Mouse (Mus musculus): ENCODE measurements around the gene Zfp148. TPM values are rescaled to one million over a fixed set of nuclear protein-coding genes. Genes with fewer than 3 reads are reported as not detected.
"Not testable (repeated sequence)": the region's sequence is repeated elsewhere in the genome, so short reads cannot be mapped to it uniquely, and the experiment has no call there.

Zfp148 gene
- total RNA-seq, 1 experiment from 2014 or later: 38.9 TPM

DNA sequence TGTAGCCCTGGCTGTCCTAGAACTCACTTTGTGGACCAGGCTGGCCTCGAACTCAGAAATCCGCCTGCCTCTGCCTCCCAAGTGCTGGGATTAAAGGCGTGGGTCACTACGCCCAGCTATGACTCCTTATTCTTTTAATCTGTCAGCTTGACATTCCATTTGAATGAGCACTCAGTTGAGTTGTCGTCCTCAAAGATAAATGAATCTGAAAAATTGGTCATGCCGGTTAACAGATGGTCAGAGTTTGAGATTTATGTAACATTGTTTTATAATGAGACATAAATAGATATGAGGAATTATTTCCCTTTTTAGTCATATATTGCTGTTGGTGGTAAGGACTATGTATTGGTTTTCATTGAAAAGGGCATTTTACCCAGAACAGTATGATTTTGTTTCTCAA, 60.4 kb downstream of the Zfp148 start:
- no peak for ATAC-seq (ENCODE audit: extremely low read depth, insufficient number of reproducible peaks, low FRiP score, poor library complexity, severe bottlenecking)

- ATAC-seq (ENCODE audit: extremely low read depth, insufficient number of reproducible peaks, low FRiP score, poor library complexity, severe bottlenecking): no peak
Measured at GRCm38 (mm10) chr16:33446830-33447229, 66.2 kb downstream of the Zfp148 start.

DNA sequence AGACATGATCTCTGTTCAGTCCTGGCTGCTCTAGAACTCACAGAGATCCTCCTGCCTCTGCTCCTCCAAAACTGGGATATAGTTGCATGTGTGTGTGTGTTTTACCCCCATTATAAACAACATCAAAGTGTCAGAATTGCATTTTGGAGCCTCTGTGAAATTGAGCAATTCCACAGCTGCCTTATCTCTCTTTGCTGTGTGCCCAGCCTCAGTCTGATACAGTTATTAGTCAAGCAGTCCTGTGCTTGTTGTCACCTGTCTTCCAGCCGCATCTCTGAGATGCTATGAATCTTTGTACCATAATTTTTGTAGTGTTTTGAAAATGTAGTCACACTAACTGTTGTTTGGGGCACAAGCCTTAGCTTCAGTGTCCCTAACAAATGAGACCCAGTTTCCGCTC, 73.2 kb downstream of the Zfp148 start:
- ATAC-seq (ENCODE audit: extremely low read depth, insufficient number of reproducible peaks, low FRiP score, poor library complexity, severe bottlenecking): no peak

DNA sequence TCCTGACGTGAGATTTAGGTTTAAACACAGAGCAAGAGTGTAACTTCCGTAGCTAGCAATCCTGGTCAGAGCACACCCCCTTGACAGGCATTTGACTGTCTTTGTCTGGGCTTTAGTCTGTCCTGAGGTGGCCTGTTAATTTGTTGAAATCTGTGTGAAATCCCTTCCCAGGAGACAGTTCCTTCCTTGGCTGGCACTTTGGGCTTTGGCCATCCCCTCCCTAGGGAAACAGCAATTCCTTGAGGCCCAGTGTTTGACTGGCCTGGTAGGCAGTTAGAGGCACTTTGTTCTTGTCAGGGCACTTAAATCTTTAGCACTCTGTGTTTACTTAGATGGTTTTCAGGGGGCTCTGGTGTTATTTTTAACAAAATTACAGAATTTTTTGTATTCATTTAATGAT, 73.7 kb downstream of the Zfp148 start:
- ATAC-seq (ENCODE audit: extremely low read depth, insufficient number of reproducible peaks, low FRiP score, poor library complexity, severe bottlenecking): no peak

- no peak for ATAC-seq (ENCODE audit: extremely low read depth, insufficient number of reproducible peaks, low FRiP score, poor library complexity, severe bottlenecking)
Measured at GRCm38 (mm10) chr16:33455263-33455910, 74.8 kb downstream of the Zfp148 start.

GRCm38 (mm10) chr16:33459101-33459500, 78.5 kb downstream of the Zfp148 start:
- ATAC-seq (ENCODE audit: extremely low read depth, insufficient number of reproducible peaks, low FRiP score, poor library complexity, severe bottlenecking): no peak

GRCm38 (mm10) chr16:33461416-33461815, 80.8 kb downstream of the Zfp148 start:
- ATAC-seq (ENCODE audit: extremely low read depth, insufficient number of reproducible peaks, low FRiP score, poor library complexity, severe bottlenecking): no peak

DNA sequence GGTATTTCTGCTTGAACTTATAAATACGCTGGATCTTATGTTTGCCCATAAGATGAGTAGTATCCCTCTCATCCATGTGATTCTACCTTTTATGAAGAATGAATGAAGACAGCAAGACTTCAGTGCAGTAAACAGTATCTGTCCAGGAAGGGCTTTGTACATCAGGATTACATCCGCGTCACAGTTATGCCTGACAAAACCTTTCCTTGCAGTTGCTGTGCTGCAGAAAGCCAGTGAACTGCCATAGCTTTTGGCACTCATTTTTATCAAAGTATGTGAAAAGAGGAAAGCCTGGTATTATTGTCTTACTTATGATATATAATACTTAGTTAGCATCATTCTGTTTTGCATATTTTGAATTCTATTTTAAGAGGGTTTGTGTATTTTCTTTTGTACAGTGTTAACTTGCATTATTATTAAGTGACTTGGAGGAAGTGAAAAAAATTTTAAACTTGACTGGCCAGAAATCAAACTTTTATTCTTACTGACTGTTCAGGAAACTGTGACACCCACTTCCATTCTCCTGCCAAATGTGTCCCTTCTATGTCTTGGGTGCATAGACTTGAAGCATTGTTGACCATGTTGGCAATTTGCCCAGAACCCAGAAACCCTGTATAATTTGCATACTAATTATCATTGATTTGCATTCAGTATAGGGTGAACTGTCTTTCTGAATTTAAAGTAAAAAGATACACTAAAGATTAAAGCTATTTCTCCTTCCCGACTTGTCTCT, 84.0 kb downstream of the Zfp148 start:
- ATAC-seq (ENCODE audit: extremely low read depth, insufficient number of reproducible peaks, low FRiP score, poor library complexity, severe bottlenecking): no peak

DNA sequence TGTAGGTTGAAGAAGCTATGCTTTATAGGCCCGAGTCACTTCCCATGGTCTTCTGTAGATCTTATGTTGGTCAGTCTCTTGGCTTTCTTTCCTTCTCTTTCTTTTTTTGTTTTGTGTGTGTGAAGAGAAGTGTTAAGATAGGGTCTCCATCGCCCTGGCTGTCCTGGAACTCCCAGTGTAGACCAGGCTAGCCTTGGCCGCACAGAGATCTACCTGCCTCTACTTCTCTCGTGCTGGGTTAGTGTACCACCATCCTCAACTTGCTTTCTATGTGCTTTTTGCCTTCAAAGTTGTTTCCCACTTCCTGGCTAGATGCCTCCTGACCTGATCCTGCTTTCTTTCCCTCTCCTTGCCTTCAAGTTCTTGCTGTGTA, 84.6 kb downstream of the Zfp148 start:
- no peak for ATAC-seq (ENCODE audit: extremely low read depth, insufficient number of reproducible peaks, low FRiP score, poor library complexity, severe bottlenecking)

- ATAC-seq (ENCODE audit: extremely low read depth, insufficient number of reproducible peaks, low FRiP score, poor library complexity, severe bottlenecking): no peak
Measured at GRCm38 (mm10) chr16:33467451-33467850, 86.8 kb downstream of the Zfp148 start.

DNA sequence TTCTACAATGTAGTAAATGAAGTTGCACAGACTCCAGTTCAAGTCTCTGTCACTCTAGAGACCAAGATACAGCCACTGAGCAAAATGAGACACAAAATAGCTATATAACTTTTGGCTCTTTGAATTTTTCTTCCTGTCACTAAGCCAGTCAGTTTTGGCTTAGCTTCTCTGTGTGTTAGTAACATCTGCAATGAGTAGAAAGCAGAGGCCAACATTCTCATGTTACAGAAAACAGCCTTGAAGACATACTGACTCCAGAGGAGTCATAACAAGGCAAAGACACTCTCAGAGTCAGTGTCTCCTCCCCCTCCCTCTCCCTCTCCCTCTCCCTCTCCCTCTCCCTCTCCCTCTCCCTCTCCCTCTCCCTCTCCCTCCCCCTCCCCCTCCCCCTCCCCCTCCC, 89.3 kb downstream of the Zfp148 start:
- ATAC-seq (ENCODE audit: extremely low read depth, insufficient number of reproducible peaks, low FRiP score, poor library complexity, severe bottlenecking): no peak

GRCm38 (mm10) chr16:33474381-33474780, 93.7 kb downstream of the Zfp148 start:
- no peak for ATAC-seq (ENCODE audit: extremely low read depth, insufficient number of reproducible peaks, low FRiP score, poor library complexity, severe bottlenecking)

- no peak for ATAC-seq (ENCODE audit: extremely low read depth, insufficient number of reproducible peaks, low FRiP score, poor library complexity, severe bottlenecking)
Measured at GRCm38 (mm10) chr16:33479926-33480325, 99.3 kb downstream of the Zfp148 start.

GRCm38 (mm10) chr16:33481148-33481547, 100.5 kb downstream of the Zfp148 start:
- 0 out of 2 replicates have a peak, but pooled peaks have one; percentile 56 for ATAC-seq (ENCODE audit: extremely low read depth, insufficient number of reproducible peaks, low FRiP score, poor library complexity, severe bottlenecking)

- ATAC-seq (ENCODE audit: extremely low read depth, insufficient number of reproducible peaks, low FRiP score, poor library complexity, severe bottlenecking): no peak
Measured at GRCm38 (mm10) chr16:33482309-33482708, 101.7 kb downstream of the Zfp148 start.

GRCm38 (mm10) chr16:33487709-33488108, 107.1 kb downstream of the Zfp148 start:
- no peak for ATAC-seq (ENCODE audit: extremely low read depth, insufficient number of reproducible peaks, low FRiP score, poor library complexity, severe bottlenecking)

GRCm38 (mm10) chr16:33494374-33494773, 113.7 kb downstream of the Zfp148 start:
- ATAC-seq (ENCODE audit: extremely low read depth, insufficient number of reproducible peaks, low FRiP score, poor library complexity, severe bottlenecking): no peak

GRCm38 (mm10) chr16:33508082-33508481, 127.4 kb downstream of the Zfp148 start:
- no peak for ATAC-seq (ENCODE audit: extremely low read depth, insufficient number of reproducible peaks, low FRiP score, poor library complexity, severe bottlenecking)

DNA sequence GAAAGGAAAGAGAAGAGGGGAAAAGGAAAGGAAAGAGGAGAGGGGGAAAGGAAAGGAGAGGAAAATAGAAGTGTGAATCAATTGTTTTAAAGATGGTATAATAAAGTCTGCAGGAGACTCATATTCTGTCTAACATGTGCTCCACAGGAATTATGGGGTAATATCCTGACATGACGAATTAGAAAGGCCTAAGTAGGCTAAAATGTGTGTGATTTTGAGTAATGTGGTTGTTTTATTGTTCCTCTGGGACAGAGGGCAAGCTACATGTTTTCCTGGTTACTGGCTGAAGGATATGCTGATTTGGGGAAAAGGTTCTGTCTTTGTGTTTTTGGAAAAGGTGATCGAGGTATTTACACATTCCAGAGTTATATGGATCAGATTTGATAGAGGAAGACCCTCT, 128.6 kb downstream of the Zfp148 start:
- ATAC-seq (ENCODE audit: extremely low read depth, insufficient number of reproducible peaks, low FRiP score, poor library complexity, severe bottlenecking): not testable (repeated sequence)

DNA sequence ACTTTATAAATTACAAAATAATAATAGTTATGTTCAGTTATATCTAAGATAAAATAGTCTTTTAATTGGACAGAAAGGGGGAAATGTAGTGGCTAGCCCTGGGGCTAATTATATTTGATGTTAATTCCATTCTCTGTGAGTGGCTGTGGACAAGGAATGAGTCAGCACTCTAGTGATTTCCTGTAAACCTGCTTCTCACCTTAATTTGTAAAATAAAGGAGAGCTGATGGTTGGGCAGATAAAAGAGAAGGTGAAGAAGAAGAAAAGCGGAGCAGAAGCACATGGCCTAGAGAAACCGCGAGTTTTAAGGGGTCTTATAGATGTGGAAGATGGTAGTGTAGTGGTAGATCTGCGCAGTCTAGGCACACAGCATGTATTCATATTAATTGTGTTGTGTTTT, 130.2 kb downstream of the Zfp148 start:
- not testable (repeated sequence) for ATAC-seq (ENCODE audit: extremely low read depth, insufficient number of reproducible peaks, low FRiP score, poor library complexity, severe bottlenecking)

DNA sequence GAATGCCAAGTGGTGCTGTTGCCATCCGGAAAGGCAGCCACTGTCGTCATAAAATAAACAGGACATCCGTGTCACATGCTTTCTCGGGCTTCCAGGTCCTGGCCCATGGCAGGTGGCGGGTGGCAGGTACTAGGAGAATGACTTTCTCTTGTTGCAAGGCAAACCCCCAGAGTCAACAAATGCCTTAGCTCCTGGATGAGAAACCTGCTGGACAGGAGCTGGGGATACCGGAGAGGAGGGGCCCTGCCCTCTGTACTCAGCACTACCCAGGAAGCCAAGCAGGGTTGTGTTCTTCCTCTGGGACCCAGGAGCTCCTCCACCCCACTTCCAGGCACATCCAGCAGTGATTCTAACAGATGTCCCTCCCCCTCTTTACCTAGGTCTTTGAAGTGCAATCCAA, 131.9 kb downstream of the Zfp148 start:
- no peak for ATAC-seq (ENCODE audit: extremely low read depth, insufficient number of reproducible peaks, low FRiP score, poor library complexity, severe bottlenecking)

Measured in neutrophil, adult 5-6 weeks (primary cell).